7 mouse cellular contexts compared by ENCODE assay signal in the genomic region with DNA sequence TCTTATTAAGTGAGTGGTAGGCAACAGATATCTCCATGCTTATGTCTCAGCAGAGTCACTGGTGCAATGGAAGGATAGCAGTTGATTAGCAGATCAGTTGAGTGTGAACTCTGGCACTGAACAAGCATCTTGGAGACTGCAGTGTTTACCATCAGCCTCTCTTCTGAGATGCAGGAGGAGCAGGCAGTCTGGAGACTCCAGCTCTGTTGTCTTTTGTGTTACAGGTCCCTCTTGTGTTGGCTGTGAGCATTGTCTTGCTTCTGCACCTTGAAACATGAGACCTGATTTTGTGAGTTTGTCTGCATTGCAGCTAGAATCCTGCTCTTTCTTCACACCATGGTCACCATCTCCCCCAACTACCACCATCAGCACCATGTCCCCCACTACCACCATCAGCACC. TPM values are rescaled to one million over a fixed set of nuclear protein-coding genes. Genes with fewer than 3 reads are reported as not detected.
DNase-seq lines count a peak whose midpoint lies in the region; ATAC-seq lines count a peak whose summit lies in the region.

No protein-coding gene starts in this region.

- no peaks in the 10 kb centered on the region for H3K36me3 ChIP-seq in midbrain, embryonic 15.5 days (replicated peaks)

- H3K4me3 ChIP-seq in midbrain, embryonic 15.5 days, result no peak overlapping the region

- H3K9me3 ChIP-seq in midbrain, embryonic 15.5 days, result no peaks in the 10 kb centered on the region

- no peak overlapping the region for H3K4me2 ChIP-seq in midbrain, embryonic 15.5 days

- ATAC-seq in midbrain, embryonic 15.5 days (replicated peaks), result peak; percentile 83

- H3K9ac ChIP-seq in midbrain, embryonic 15.5 days, result no peak overlapping the region

- peaks cover 5% of the 10 kb centered on the region for H3K4me1 ChIP-seq in midbrain, embryonic 15.5 days

- no peaks in the 10 kb centered on the region for H3K27me3 ChIP-seq in midbrain, embryonic 15.5 days (replicated peaks)

- peak; percentile 16 for DNase-seq in urinary bladder, postnatal 14 days (ENCODE audit: low spot score)
- no peak for DNase-seq in urinary bladder, postnatal 25 days (ENCODE audit: low spot score)
- peak; percentile 70 for DNase-seq in cerebellum, adult 11 months
- peak; percentile 58 for DNase-seq in heart, postnatal 4 days
- DNase-seq in layer of hippocampus, adult 9-10 months (ENCODE audit: low spot score), result peak; percentile 70
- DNase-seq in telencephalon, adult 2 months (ENCODE audit: low read depth, low spot score), result peak; percentile 70

- H3K27ac ChIP-seq in midbrain, embryonic 15.5 days, result no peak overlapping the region

RNA-seq across cellular contexts. Expression of gene Ubash3b, which starts 21.1 kb away (rescaled TPM):
- 1 to 10 TPM; 6.2 to 6.9 TPM for total RNA-seq in heart, postnatal 4 days (2021)
- polyA plus RNA-seq in midbrain, embryonic 15.5 days (2015; fragmentation: Nextera tagmentation; extraction: Ambion mirVana), result 23.9 and 25.9 TPM in 2 replicates
